Mouse (Mus musculus) monocyte, adult 5-6 weeks (primary cell): Measurements from ENCODE around the gene B230217C12Rik. TPM values are rescaled to one million over a fixed set of nuclear protein-coding genes. Genes with fewer than 3 reads are reported as not detected.

Source experiments
- total RNA-seq: library from RNA; stranded (forward); fragments of 200-1000, 200-491, 200-594 nt; gene quantifications from 3 replicates; pipeline ENCODE4 v1.2.3, GENCODE M21; 2017

Gene B230217C12Rik
- total RNA-seq, 1 experiment from 2014 or later = not detected

Other genes with a start within 250 kb of the B230217C12Rik start
- gene Epop, start 211.1 kb upstream of the B230217C12Rik start, total RNA-seq = 0.75 to 1.8 TPM (median 0.95 TPM) in 3 replicates
- 34.4 to 77.7 TPM (median 40.4 TPM) in 3 replicates for gene Mllt6, start 177.4 kb upstream of the B230217C12Rik start, total RNA-seq
- gene Cisd3, start 155.0 kb upstream of the B230217C12Rik start, total RNA-seq = 5.8 to 19.1 TPM (median 6.2 TPM) in 3 replicates
- 0.85 to 4.5 TPM in 2 of 3 replicates, not detected in the other for gene Pcgf2, start 140.3 kb upstream of the B230217C12Rik start, total RNA-seq
- gene Psmb3, start 137.4 kb upstream of the B230217C12Rik start, total RNA-seq = 137 to 160 TPM (median 146 TPM) in 3 replicates
- 22.1 to 35.2 TPM (median 28.7 TPM) in 3 replicates for gene Pip4k2b, start 96.1 kb upstream of the B230217C12Rik start, total RNA-seq
- 42.0 to 49.3 TPM (median 43.5 TPM) in 3 replicates for gene Cwc25, start 74.2 kb upstream of the B230217C12Rik start, total RNA-seq
- gene 1700001P01Rik, start 64.9 kb upstream of the B230217C12Rik start, total RNA-seq = not detected in 3 replicates
- 1,225 to 1,795 TPM (median 1,736 TPM) in 3 replicates for gene Rpl23, start 58.3 kb upstream of the B230217C12Rik start, total RNA-seq
- gene Lasp1, start 41.8 kb upstream of the B230217C12Rik start, total RNA-seq = 199 to 392 TPM (median 246 TPM) in 3 replicates
- 0.53 to 2.1 TPM (median 1.5 TPM) in 3 replicates for gene Fbxo47, start 43.4 kb downstream of the B230217C12Rik start, total RNA-seq
- 1.6 to 2.8 TPM (median 2.4 TPM) in 3 replicates for gene Plxdc1, start 145.7 kb downstream of the B230217C12Rik start, total RNA-seq
- gene Arl5c, start 155.4 kb downstream of the B230217C12Rik start, total RNA-seq = 67.7 to 97.0 TPM (median 83.6 TPM) in 3 replicates
- 1.6 to 3.5 TPM (median 3.3 TPM) in 3 replicates for gene Cacnb1, start 182.3 kb downstream of the B230217C12Rik start, total RNA-seq
- gene Rpl19, start 185.9 kb downstream of the B230217C12Rik start, total RNA-seq = 1,171 to 1,260 TPM (median 1,185 TPM) in 3 replicates
- gene Stac2, start 212.7 kb downstream of the B230217C12Rik start, total RNA-seq = 1.1 TPM in 1 of 3 replicates, not detected in the others